Mouse (Mus musculus): ENCODE measurements around the gene Rab11b.

Gene Rab11b

GRCm38 (mm10) chr17:33717246-33717645 is 43.1 kb downstream of the Rab11b start:
- DNase-seq (ENCODE audit: low spot score in 2 of 2) = no peak

DNA sequence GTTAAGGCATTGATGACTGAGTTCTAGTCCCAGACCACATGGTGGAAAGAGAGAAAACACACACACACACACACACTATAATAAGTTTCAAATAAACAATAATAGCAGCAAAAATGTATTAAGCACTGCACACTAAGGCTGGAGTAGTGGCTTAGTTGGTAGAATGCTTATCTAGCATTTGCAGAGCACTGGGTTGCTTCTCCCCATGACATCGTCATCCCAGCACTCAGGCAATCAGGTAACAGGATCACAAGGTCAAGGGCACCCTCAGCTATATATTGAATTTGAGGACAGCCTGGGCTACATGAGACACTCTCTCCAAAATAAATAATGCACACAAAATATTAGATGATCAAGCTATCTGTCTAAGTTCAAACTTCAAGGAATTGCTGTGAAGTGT is 45.6 kb downstream of the Rab11b start:
- DNase-seq (ENCODE audit: low spot score in 2 of 2) = no peak

DNA sequence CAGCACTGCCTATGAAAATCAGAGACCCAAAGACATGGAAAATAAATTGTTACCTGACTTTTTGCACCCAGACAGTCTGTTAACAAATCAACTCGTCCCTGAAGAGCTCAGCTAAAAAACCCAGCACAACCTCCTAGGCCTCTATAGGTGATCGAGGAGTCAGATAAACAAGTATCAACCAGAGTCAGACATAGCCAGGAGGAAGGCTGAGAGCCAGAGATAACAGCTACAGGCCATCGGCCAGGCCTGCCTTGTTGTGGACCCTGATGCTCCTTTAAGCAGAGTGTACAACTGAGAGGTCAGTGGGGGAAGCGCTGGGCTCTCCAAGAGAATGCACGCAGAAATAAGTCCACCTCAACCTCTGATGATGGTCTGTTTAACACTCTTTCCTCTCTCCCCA is 47.1 kb downstream of the Rab11b start:
- DNase-seq (ENCODE audit: low spot score in 2 of 2) = no peak

DNA sequence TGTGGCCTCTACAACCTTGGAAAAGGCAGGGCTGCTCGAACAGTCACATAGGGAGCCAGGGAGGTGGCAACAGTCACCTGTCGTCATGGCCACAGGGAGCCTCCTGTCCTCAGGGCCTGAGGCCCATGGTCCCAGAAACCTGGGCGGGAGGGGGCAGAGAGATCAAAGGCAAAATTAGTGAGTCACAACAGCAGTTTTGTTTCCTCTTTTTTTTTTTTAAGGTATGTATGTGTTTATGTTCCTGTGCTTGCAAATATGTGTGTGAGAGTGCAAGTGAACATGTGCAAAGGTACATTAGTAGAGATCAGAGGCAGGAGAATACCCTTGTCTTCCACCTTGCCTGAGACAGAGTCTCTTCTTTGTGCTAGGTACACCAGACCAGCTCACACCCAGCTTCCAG is 50.5 kb downstream of the Rab11b start:
- DNase-seq (ENCODE audit: low spot score in 2 of 2) = no peak

- no peak for DNase-seq (ENCODE audit: low spot score in 2 of 2)
Measured at GRCm38 (mm10) chr17:33703091-33703490, 57.2 kb downstream of the Rab11b start.

GRCm38 (mm10) chr17:33702178-33702577 is 58.2 kb downstream of the Rab11b start:
- DNase-seq (ENCODE audit: low spot score in 2 of 2) = no peak

- no peak for DNase-seq (ENCODE audit: low spot score in 2 of 2)
Measured at GRCm38 (mm10) chr17:33695471-33695870, 64.9 kb downstream of the Rab11b start.

All from frontal cortex, postnatal 25 days (tissue).